Mouse (Mus musculus) olfactory bulb, adult 2 months (tissue): ENCODE data around the gene Aox1.

Experiments
- CTCF ChIP-seq: fragments of 200-500 bp; IDR thresholded peaks from 2 replicates; pipeline ENCODE4 v1.5.1; 2012; ENCODE audit warnings: low read depth, mild to moderate bottlenecking, low read length, moderate library complexity; ENCODE audit not compliant: insufficient read depth
- POLR2A ChIP-seq: fragments of 200-500 bp; IDR thresholded peaks from 2 replicates; pipeline ENCODE4 v1.6.1; 2012; ENCODE audit warnings: mild to moderate bottlenecking, low read depth, low read length, moderate library complexity; ENCODE audit not compliant: insufficient read depth

- TF ChIP-seq CTCF (no peak), POLR2A (no peak)
Observed at GRCm38 (mm10) chr1:58056074-58056807, 26.5 kb downstream of the Aox1 start.
